Mouse (Mus musculus) thymus, adult 2 months (tissue): ENCODE results near the gene Bcas3.

Experiments
- CTCF ChIP-seq: fragments of 200-500 bp; IDR thresholded peaks from 2 replicates; pipeline ENCODE4 v1.5.1; 2012; ENCODE audit warnings: mild to moderate bottlenecking, control low read depth, low read length, moderate library complexity, borderline replicate concordance; ENCODE audit not compliant: control insufficient read depth, poor library complexity, insufficient read depth; ENCODE audit errors: extremely low read depth
- POLR2A ChIP-seq: fragments of 200-500 bp; IDR thresholded peaks from 2 replicates; pipeline ENCODE4 v1.6.1; 2012; ENCODE audit warnings: mild to moderate bottlenecking, low read length, control low read depth, moderate library complexity; ENCODE audit not compliant: control insufficient read depth, poor library complexity, insufficient read depth; ENCODE audit errors: extremely low read depth

- TF ChIP-seq CTCF (no peak), POLR2A (no peak)
Observed at GRCm38 (mm10) chr11:85621994-85622393, 269.0 kb downstream of the Bcas3 start.
